Mouse (Mus musculus) activated CD4-positive, CD25-positive, alpha-beta regulatory T cell, adult 9 weeks (primary cell): Measurements from ENCODE around the gene Nfyc. TPM values are rescaled to one million over a fixed set of nuclear protein-coding genes. Genes with fewer than 3 reads are reported as not detected.

Experiments
- polyA plus RNA-seq: library from polyadenylated mRNA; unstranded; fragments of 100-300 nt; shearing (Covaris generic); gene quantifications from one replicate; pipeline ENCODE4 v1.2.1, GENCODE M21; 2017

Nfyc gene
- 72.1 TPM for polyA plus RNA-seq

GRCm38 (mm10) chr4:120831472-120831871 lies at the start of gene Nfyc:
Gene Nfyc, minus strand, starts transcription at chr4:120831572.

GRCm38 (mm10) chr4:120854588-120855319 lies 23.4 kb upstream of the Nfyc start, which contains the start of gene Rims3:
Gene Rims3, plus strand, starts transcription at chr4:120854816.

GRCm38 (mm10) chr4:120747941-120748866 lies 83.2 kb downstream of the Nfyc start, which contains the start of gene Kcnq4:
Gene Kcnq4, minus strand, starts transcription at chr4:120748612.

Other genes starting within 250 kb of the Nfyc start
- not detected for gene Gm8439, start 242.8 kb downstream of the Nfyc start, polyA plus RNA-seq
- not detected for gene Cited4, start 165.0 kb downstream of the Nfyc start, polyA plus RNA-seq
- gene Kcnq4, start 83.0 kb downstream of the Nfyc start, polyA plus RNA-seq, result not detected
- 1.1 TPM for gene Rims3, start 23.2 kb upstream of the Nfyc start, polyA plus RNA-seq
- gene Exo5, start 93.4 kb upstream of the Nfyc start, polyA plus RNA-seq, result 31.2 TPM
- 2.0 TPM for gene Zfp69, start 120.1 kb upstream of the Nfyc start, polyA plus RNA-seq
- gene Smap2, start 185.7 kb upstream of the Nfyc start, polyA plus RNA-seq, result 25.9 TPM
- not detected for gene Col9a2, start 207.8 kb upstream of the Nfyc start, polyA plus RNA-seq